Mouse (Mus musculus) neural tube, embryonic 10.5 days (tissue): ENCODE measurements around the gene Lamp2.
A peak's percentile ranks its signal among the peaks of the same experiment; 100 is the strongest.
"Not testable (repeated sequence)": the region's sequence is repeated elsewhere in the genome, so short reads cannot be mapped to it uniquely, and the experiment has no call there.

ENCODE experiments used
- DNase-seq: peaks from one replicate; pipeline ENCODE4 v3.0.0-alpha.2; 2017; ENCODE audit warnings: low spot score; ENCODE audit errors: extremely low spot score

Lamp2 gene

GRCm38 (mm10) chrX:38455890-38456634 lies at the start of gene Lamp2:
Gene Lamp2, minus strand, starts transcription at chrX:38456454.
- DNase-seq, result peak; percentile 59

- no peak for DNase-seq
Measured at GRCm38 (mm10) chrX:38504846-38505245, 48.6 kb upstream of the Lamp2 start.

- DNase-seq, result not testable (repeated sequence)
Measured at GRCm38 (mm10) chrX:38502182-38502581, 45.9 kb upstream of the Lamp2 start.

GRCm38 (mm10) chrX:38485464-38485863 lies 29.2 kb upstream of the Lamp2 start:
- DNase-seq, result not testable (repeated sequence)

- DNase-seq, result no peak
Measured at GRCm38 (mm10) chrX:38478583-38478982, 22.3 kb upstream of the Lamp2 start.

GRCm38 (mm10) chrX:38473537-38474299 lies 17.5 kb upstream of the Lamp2 start:
- DNase-seq, result peak; percentile 63

- DNase-seq, result no peak
Measured at GRCm38 (mm10) chrX:38473164-38473536, 16.9 kb upstream of the Lamp2 start.

- no peak for DNase-seq
Measured at GRCm38 (mm10) chrX:38466236-38466635, 10.0 kb upstream of the Lamp2 start.

GRCm38 (mm10) chrX:38463160-38463559 lies 6.9 kb upstream of the Lamp2 start:
- no peak for DNase-seq

- DNase-seq, result no peak
Measured at GRCm38 (mm10) chrX:38462101-38462500, 5.8 kb upstream of the Lamp2 start.

- DNase-seq, result no peak
Measured at GRCm38 (mm10) chrX:38460887-38461286, 4.6 kb upstream of the Lamp2 start.

- no peak for DNase-seq
Measured at GRCm38 (mm10) chrX:38459076-38459475, 2.8 kb upstream of the Lamp2 start.

- DNase-seq, result no peak
Measured at GRCm38 (mm10) chrX:38456635-38457006, 367 bp upstream of the Lamp2 start.

- peak; percentile 12 for DNase-seq
Measured at GRCm38 (mm10) chrX:38455474-38455873, 780 bp downstream of the Lamp2 start.

GRCm38 (mm10) chrX:38454900-38455299 lies 1.4 kb downstream of the Lamp2 start:
- DNase-seq, result no peak

- no peak for DNase-seq
Measured at GRCm38 (mm10) chrX:38453924-38454323, 2.3 kb downstream of the Lamp2 start.

- DNase-seq, result no peak
Measured at GRCm38 (mm10) chrX:38450476-38450875, 5.8 kb downstream of the Lamp2 start.

GRCm38 (mm10) chrX:38445705-38446104 lies 10.5 kb downstream of the Lamp2 start:
- no peak for DNase-seq

GRCm38 (mm10) chrX:38442425-38442824 lies 13.8 kb downstream of the Lamp2 start:
- no peak for DNase-seq

- no peak for DNase-seq
Measured at GRCm38 (mm10) chrX:38439629-38440028, 16.6 kb downstream of the Lamp2 start.

GRCm38 (mm10) chrX:38438147-38438791 lies 18.0 kb downstream of the Lamp2 start:
- DNase-seq, result peak; percentile 54

GRCm38 (mm10) chrX:38429455-38429854 lies 26.8 kb downstream of the Lamp2 start:
- no peak for DNase-seq
